Mouse (Mus musculus): ENCODE results near the gene Sbds. TPM values are rescaled to one million over a fixed set of nuclear protein-coding genes. Genes with fewer than 3 reads are reported as not detected.

Gene Sbds
- polyA plus RNA-seq, 1 experiment from 2014 or later: 64.3 TPM

DNA sequence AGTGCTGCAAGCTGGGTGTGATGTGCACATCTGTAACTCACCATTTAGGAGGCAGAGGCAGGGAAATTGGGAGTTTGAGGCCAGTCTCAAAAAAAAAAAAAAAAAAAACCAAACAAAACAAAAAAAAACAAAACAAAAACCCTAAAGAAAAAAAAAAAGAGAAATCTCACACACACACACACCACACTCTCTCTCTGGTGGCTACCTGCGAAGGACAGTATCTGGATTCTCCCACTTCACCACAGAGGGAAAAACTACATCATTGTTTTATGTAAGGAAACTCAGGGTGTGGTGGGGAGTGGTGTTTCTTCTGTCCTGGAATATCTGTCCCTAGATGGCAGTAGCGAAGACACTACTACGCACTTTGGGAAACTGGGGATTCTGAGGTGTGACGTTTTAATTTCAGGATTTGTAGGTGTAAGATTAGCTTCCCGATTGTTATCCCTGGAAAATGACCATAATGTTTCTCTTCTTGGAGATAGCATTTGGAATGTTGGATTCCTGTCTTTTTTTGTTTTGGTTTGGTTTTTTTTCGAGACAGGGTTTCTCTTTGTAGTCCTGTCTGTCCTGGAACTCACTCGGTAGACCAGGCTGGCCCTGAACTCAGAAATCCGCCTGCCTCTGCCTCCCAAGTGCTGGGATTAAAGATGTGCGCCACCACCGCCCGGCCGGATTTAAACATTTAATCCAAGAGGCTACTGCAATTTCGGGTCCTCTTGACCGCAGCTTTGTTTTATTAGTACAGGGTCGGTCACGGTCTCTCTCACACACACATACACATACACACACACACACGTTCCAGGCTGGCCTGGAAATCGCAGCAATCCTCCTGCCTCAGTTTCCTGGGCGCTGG is 940 bp downstream of the Sbds start:
- Histone ChIP-seq H3K4me1 (peaks cover 25% of the 10 kb centered on the region), H3K27ac (peak overlapping the region; percentile 65; the same call in 1 of the 2 replicates), H3K36me3 (peaks cover 42% of the 10 kb centered on the region), H3K27me3 (no peaks in the 10 kb centered on the region), H3K9me3 (no peaks in the 10 kb centered on the region), H3K9ac (peak overlapping the region; percentile 89), H3K4me3 (peak overlapping the region; percentile 77), H3K4me2 (replicated peaks) (peak overlapping the region; percentile 85)
- WGBS: 16% methylated on average over 19 of the region's 19 CpGs
- no peak for ATAC-seq (ENCODE audit: low FRiP score, low read depth)

DNA sequence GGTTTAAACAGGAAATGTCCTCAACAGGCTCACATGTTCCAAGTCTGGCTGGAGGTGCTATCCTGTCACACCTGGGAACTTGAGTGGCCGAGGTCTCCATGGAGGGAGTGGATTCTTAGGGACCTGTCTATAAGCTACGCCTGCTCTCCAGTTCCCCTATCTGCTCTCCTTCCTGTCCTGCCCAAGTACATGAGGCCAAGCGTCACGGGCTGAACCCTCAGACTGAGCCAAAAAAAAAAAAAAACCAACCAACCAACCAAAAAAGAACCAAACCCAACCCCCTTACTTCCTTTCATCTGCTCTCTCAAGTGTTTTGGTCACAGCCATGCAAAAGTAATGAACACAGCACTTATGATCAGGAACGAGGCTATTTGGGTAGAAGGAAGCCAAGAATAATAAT is 7.5 kb downstream of the Sbds start:
- 79% methylated on average over 5 of the region's 5 CpGs for WGBS
- peaks cover 98% of the 10 kb centered on the region for H3K36me3 ChIP-seq
- no peak overlapping the region for H3K4me2 ChIP-seq (replicated peaks)
- H3K27ac ChIP-seq: no peak overlapping the region
- H3K4me1 ChIP-seq: no peaks in the 10 kb centered on the region
- no peak for ATAC-seq (ENCODE audit: low FRiP score, low read depth)
- H3K27me3 ChIP-seq: no peaks in the 10 kb centered on the region
- no peak overlapping the region for H3K9ac ChIP-seq
- no peak overlapping the region for H3K4me3 ChIP-seq
- H3K9me3 ChIP-seq: no peaks in the 10 kb centered on the region

GRCm38 (mm10) chr5:130241426-130241825 is 13.9 kb downstream of the Sbds start:
- Histone ChIP-seq H3K27me3 (no peaks in the 10 kb centered on the region), H3K9me3 (no peaks in the 10 kb centered on the region), H3K4me2 (replicated peaks) (no peak overlapping the region), H3K4me1 (no peaks in the 10 kb centered on the region), H3K36me3 (peaks cover 94% of the 10 kb centered on the region), H3K4me3 (no peak overlapping the region), H3K27ac (no peak overlapping the region), H3K9ac (no peak overlapping the region)
- no peak for ATAC-seq (ENCODE audit: low FRiP score, low read depth)
- 94% methylated on average over 12 of the region's 12 CpGs for WGBS

GRCm38 (mm10) chr5:130239856-130240255 is 15.5 kb downstream of the Sbds start:
- ATAC-seq (ENCODE audit: low FRiP score, low read depth): no peak
- Histone ChIP-seq H3K4me1 (no peaks in the 10 kb centered on the region), H3K9me3 (no peaks in the 10 kb centered on the region), H3K27ac (no peak overlapping the region), H3K36me3 (peaks cover 94% of the 10 kb centered on the region), H3K4me3 (no peak overlapping the region), H3K4me2 (replicated peaks) (no peak overlapping the region), H3K27me3 (no peaks in the 10 kb centered on the region), H3K9ac (no peak overlapping the region)
- WGBS: 92% methylated on average over 2 of the region's 2 CpGs

DNA sequence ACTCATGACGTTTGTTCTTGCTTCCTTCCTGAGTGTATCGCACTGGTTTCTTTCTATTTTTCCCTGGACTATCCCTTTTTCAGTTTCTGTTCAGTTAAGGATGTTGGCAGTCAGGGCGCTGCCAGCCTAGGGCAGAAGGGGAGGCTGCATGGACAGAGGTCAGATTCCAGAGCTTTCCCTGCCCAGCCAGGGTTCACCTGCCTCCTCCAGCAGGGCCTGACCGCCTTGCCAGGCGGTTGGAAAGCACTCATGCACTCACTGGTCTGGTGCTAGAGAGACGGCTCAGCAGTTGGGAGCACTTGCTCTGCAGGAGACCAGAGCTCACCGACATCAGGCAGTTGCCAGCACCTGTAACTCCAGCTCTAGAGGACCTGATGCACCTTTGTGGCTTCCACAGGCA is 16.1 kb downstream of the Sbds start:
- no peak overlapping the region for H3K4me2 ChIP-seq (replicated peaks)
- H3K4me3 ChIP-seq: no peak overlapping the region
- H3K4me1 ChIP-seq: no peaks in the 10 kb centered on the region
- WGBS: 91% methylated on average over 7 of the region's 7 CpGs
- no peak overlapping the region for H3K9ac ChIP-seq
- peaks cover 94% of the 10 kb centered on the region for H3K36me3 ChIP-seq
- no peaks in the 10 kb centered on the region for H3K9me3 ChIP-seq
- H3K27me3 ChIP-seq: no peaks in the 10 kb centered on the region
- H3K27ac ChIP-seq: no peak overlapping the region
- no peak for ATAC-seq (ENCODE audit: low FRiP score, low read depth)

DNA sequence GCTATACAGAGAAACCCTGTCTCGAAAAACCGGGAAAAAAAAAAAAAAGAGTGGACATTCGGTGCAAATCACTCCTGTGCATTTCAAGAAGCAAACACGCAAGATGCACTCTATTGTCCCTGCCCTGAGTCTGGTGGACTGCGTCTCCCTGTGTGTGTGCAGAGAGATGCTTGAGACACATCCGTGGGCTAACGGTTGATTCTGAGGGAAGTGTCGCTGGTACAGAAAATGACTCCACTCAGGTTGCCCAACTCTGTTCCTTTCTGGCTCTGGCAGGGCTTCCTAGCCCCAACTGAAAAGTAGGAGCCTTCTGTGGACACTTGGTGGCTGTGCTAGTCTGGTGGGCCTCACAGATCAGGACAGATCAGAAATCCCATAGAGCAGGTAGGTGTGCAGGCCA is 19.0 kb downstream of the Sbds start:
- H3K4me1 ChIP-seq: no peaks in the 10 kb centered on the region
- no peak overlapping the region for H3K4me3 ChIP-seq
- H3K9me3 ChIP-seq: no peaks in the 10 kb centered on the region
- no peak overlapping the region for H3K4me2 ChIP-seq (replicated peaks)
- H3K27ac ChIP-seq: no peak overlapping the region
- H3K9ac ChIP-seq: no peak overlapping the region
- 96% methylated on average over 8 of the region's 8 CpGs for WGBS
- H3K36me3 ChIP-seq: peaks cover 95% of the 10 kb centered on the region
- no peaks in the 10 kb centered on the region for H3K27me3 ChIP-seq
- ATAC-seq (ENCODE audit: low FRiP score, low read depth): no peak

- H3K4me1 ChIP-seq: peaks cover 14% of the 10 kb centered on the region
- no peaks in the 10 kb centered on the region for H3K27me3 ChIP-seq
- ATAC-seq (ENCODE audit: low FRiP score, low read depth): no peak
- H3K4me2 ChIP-seq (replicated peaks): no peak overlapping the region
- 85% methylated on average over 4 of the region's 4 CpGs for WGBS
- peaks cover 43% of the 10 kb centered on the region for H3K36me3 ChIP-seq
- H3K27ac ChIP-seq: no peak overlapping the region
- no peaks in the 10 kb centered on the region for H3K9me3 ChIP-seq
- no peak overlapping the region for H3K4me3 ChIP-seq
- no peak overlapping the region for H3K9ac ChIP-seq
Measured at GRCm38 (mm10) chr5:130228120-130228519, 27.2 kb downstream of the Sbds start.

- no peak overlapping the region for H3K27ac ChIP-seq
- 96% methylated on average over 3 of the region's 3 CpGs for WGBS
- H3K27me3 ChIP-seq: no peaks in the 10 kb centered on the region
- H3K9me3 ChIP-seq: no peaks in the 10 kb centered on the region
- no peak overlapping the region for H3K4me3 ChIP-seq
- no peak for ATAC-seq (ENCODE audit: low FRiP score, low read depth)
- H3K4me1 ChIP-seq: peaks cover 16% of the 10 kb centered on the region
- peaks cover 29% of the 10 kb centered on the region for H3K36me3 ChIP-seq
- H3K4me2 ChIP-seq (replicated peaks): no peak overlapping the region
- no peak overlapping the region for H3K9ac ChIP-seq
Measured at GRCm38 (mm10) chr5:130226790-130227189, 28.5 kb downstream of the Sbds start.

DNA sequence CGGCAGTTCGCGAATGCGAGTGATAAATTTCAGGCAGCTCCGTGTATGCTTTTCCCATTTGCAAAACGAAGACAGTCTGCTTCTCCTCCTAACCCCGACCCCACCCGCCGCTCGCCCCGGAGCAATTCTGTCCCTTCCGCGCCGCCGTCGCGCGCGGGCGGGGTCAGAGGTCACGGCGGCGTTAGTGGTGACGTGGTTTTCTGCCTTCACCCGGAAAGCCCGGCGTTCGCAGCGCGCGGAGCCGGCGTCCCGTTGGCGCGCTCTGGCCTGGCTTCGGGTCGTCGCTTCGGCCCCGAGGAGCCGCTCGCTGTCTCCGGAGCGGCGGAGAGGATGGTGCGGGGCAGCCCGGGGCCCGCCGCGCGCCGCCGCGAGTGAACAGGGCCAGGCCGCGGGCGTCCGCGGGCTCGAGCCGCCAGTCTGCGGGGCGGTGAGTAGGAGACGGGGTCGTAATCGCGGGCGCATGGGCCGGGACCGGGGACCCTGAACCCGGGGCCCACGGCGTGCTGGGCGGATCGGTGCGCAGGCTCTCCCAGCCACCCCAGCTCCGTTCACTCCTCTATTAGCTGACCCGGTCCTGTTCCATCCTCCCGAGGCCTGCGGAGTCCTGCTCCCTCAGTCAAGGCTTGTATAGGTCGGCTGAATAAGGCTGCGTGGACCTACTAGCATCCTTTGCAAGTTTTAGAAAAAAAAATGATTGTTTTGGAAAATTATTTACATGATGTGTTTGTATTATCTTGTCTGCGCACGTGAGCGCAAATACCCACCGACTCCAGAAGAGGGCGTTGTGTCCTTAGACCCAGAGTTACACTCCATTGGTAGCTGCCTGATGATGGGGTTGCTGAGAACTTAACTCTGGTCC is 33.0 kb downstream of the Sbds start:
- ATAC-seq (ENCODE audit: low FRiP score, low read depth): peak; percentile 89
- Histone ChIP-seq H3K4me3 (peak overlapping the region; percentile 99), H3K36me3 (no peaks in the 10 kb centered on the region), H3K27ac (peak overlapping the region; percentile 79; the same call in 1 of the 2 replicates), H3K9me3 (peaks cover 5% of the 10 kb centered on the region; the same call in 1 of the 2 replicates), H3K9ac (peak overlapping the region; percentile 97), H3K4me2 (replicated peaks) (peak overlapping the region; percentile 76), H3K4me1 (peaks cover 19% of the 10 kb centered on the region), H3K27me3 (no peaks in the 10 kb centered on the region)
- WGBS: under 1% methylated on average over 88 of the region's 88 CpGs

DNA sequence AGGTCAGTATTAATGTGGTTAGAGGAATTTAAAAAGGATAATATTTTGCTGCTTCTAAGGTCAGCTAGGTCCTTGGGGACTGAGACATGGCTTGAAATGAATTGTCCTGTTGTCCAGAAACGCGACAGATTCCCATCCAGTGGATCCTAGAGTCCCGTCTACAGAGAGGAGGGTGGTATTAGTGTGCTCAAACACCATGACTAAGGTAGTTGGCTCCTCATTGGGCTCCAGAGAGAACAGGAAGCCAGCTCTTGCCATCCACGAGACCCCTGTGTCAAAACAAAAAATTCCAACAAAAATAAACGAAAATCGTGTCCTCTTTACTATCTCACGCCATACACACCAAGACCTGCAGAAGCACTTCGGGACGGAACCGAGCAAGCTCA is 33.6 kb downstream of the Sbds start:
- peak; percentile 12 for ATAC-seq (ENCODE audit: low FRiP score, low read depth)
- Histone ChIP-seq H3K4me1 (peaks cover 19% of the 10 kb centered on the region), H3K9me3 (peaks cover 5% of the 10 kb centered on the region; the same call in 1 of the 2 replicates), H3K36me3 (no peaks in the 10 kb centered on the region), H3K4me2 (replicated peaks) (peak overlapping the region; percentile 76), H3K9ac (peak overlapping the region; percentile 97), H3K27ac (0 out of 2 replicates have a peak overlapping the region, but pooled peaks have one; percentile 79), H3K4me3 (peak overlapping the region; percentile 99), H3K27me3 (no peaks in the 10 kb centered on the region)
- 2% methylated on average over 10 of the region's 10 CpGs for WGBS

DNA sequence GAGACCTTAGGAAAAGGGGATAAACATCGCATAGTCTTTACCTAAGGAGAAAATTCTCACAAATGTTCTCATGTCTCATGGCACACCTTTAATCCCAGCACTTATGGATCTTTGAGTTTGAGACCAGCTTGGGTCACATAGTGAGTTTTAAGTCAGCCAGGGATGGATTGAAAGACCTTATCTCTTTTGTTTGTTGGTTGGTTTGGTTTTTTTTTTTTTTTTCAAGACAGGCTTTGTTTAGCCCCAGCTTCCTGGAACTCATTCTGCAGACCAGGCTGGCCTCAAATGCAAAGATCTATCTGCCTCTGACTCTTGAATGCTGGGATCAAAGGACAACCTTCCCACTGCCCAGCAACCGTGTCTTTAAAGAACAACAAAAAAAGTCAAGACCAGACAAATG is 34.0 kb downstream of the Sbds start:
- Histone ChIP-seq H3K4me1 (peaks cover 19% of the 10 kb centered on the region), H3K27me3 (no peaks in the 10 kb centered on the region), H3K9ac (no peak overlapping the region), H3K4me3 (peak overlapping the region; percentile 99), H3K4me2 (replicated peaks) (peak overlapping the region; percentile 76), H3K27ac (no peak overlapping the region), H3K36me3 (no peaks in the 10 kb centered on the region), H3K9me3 (peaks cover 5% of the 10 kb centered on the region; the same call in 1 of the 2 replicates)
- WGBS: 57% methylated on average over 2 of the region's 2 CpGs
- no peak for ATAC-seq (ENCODE audit: low FRiP score, low read depth)

- Histone ChIP-seq H3K9ac (no peak overlapping the region), H3K4me1 (peaks cover 10% of the 10 kb centered on the region), H3K36me3 (peaks cover 11% of the 10 kb centered on the region), H3K27ac (no peak overlapping the region), H3K9me3 (peaks cover 5% of the 10 kb centered on the region; the same call in 1 of the 2 replicates), H3K4me2 (replicated peaks) (no peak overlapping the region), H3K27me3 (no peaks in the 10 kb centered on the region), H3K4me3 (no peak overlapping the region)
- WGBS: 85% methylated on average over 5 of the region's 5 CpGs
- no peak for ATAC-seq (ENCODE audit: low FRiP score, low read depth)
Measured at GRCm38 (mm10) chr5:130218336-130218735, 37.0 kb downstream of the Sbds start.
